Mouse (Mus musculus) liver, embryonic 16.5 days (tissue): Measurements from ENCODE around the gene Cnfn. TPM values are rescaled to one million over a fixed set of nuclear protein-coding genes. Genes with fewer than 3 reads are reported as not detected.

ENCODE experiments used
- ATAC-seq: fragments of 200-750 bp; cut with Nextera tagmentation; 2 replicates; pipeline ENCODE4 v1.8.0; 2017; ENCODE audit warnings: low read depth, mild to moderate bottlenecking, moderate number of reproducible peaks, moderate library complexity
- H3K27ac ChIP-seq: fragments of 300-500 bp; sonication (generic); 2 replicates; pipeline ENCODE4 v1.5.1; 2014; ENCODE audit warnings: mild to moderate bottlenecking, low read length
- H3K27me3 ChIP-seq: fragments of 300-500 bp; sonication (generic); 2 replicates; pipeline ENCODE4 v1.6.1; 2014; ENCODE audit warnings: low read depth, low read length, mixed read lengths; ENCODE audit not compliant: control insufficient read depth, insufficient read depth
- H3K36me3 ChIP-seq: fragments of 300-500 bp; sonication (generic); 2 replicates; pipeline ENCODE4 v1.6.1; 2014; ENCODE audit warnings: mild to moderate bottlenecking; ENCODE audit not compliant: control insufficient read depth, insufficient read depth
- H3K4me1 ChIP-seq: fragments of 300-500 bp; sonication (generic); 2 replicates; pipeline ENCODE4 v1.6.1; 2014; ENCODE audit warnings: low read depth, low read length, mixed read lengths; ENCODE audit not compliant: control insufficient read depth
- H3K4me2 ChIP-seq: fragments of 300-500 bp; sonication (generic); 2 replicates; pipeline ENCODE4 v1.6.1; 2014; ENCODE audit warnings: low read depth, low read length, mixed read lengths
- H3K4me3 ChIP-seq: fragments of 300-500 bp; sonication (generic); 2 replicates; pipeline ENCODE4 v1.5.1; 2014; ENCODE audit warnings: low read depth, mild to moderate bottlenecking, low read length
- H3K9ac ChIP-seq: fragments of 300-500 bp; sonication (generic); 2 replicates; pipeline ENCODE4 v1.6.1; 2014; ENCODE audit warnings: low read depth, low read length
- H3K9me3 ChIP-seq: fragments of 300-500 bp; sonication (generic); replicated peaks from 2 replicates; pipeline ENCODE4 v1.6.1; 2016; ENCODE audit warnings: low read length; ENCODE audit not compliant: control insufficient read depth
- WGBS: fragments of 180-500 bp; shearing (Covaris S2); extraction: QIAGEN DNeasy Blood & Tissue Kit; methylation state at CpG from one replicate; pipeline ENCODE4 v1.1.7; 2014; ENCODE audit not compliant: insufficient replicate concordance; 5-methylcytosine and 5-hydroxymethylcytosine counted together
- polyA plus RNA-seq: library from polyadenylated mRNA; unstranded; fragments of >200 nt; fragmentation: Nextera tagmentation; extraction: Ambion mirVana; gene quantifications from 2 replicates; pipeline ENCODE4 v1.2.1, GENCODE M21; 2015

The Cnfn gene
- polyA plus RNA-seq, 1 experiment from 2014 or later = not detected

GRCm38 (mm10) chr7:25363632-25364031, 5.9 kb downstream of the Cnfn start:
- no peaks in the 10 kb centered on the region for H3K4me1 ChIP-seq
- no peak for ATAC-seq
- H3K27me3 ChIP-seq = peaks cover 35% of the 10 kb centered on the region
- H3K27ac ChIP-seq = no peak overlapping the region
- 83% methylated on average over 17 of the region's 17 CpGs for WGBS
- H3K9me3 ChIP-seq = no peaks in the 10 kb centered on the region
- no peak overlapping the region for H3K9ac ChIP-seq
- no peaks in the 10 kb centered on the region for H3K36me3 ChIP-seq
- no peak overlapping the region for H3K4me3 ChIP-seq
- no peak overlapping the region for H3K4me2 ChIP-seq

GRCm38 (mm10) chr7:25363151-25363550, 6.4 kb downstream of the Cnfn start:
- Histone ChIP-seq H3K4me1 (no peaks in the 10 kb centered on the region), H3K4me2 (no peak overlapping the region), H3K36me3 (no peaks in the 10 kb centered on the region), H3K27ac (no peak overlapping the region), H3K9me3 (no peaks in the 10 kb centered on the region), H3K27me3 (peaks cover 30% of the 10 kb centered on the region), H3K9ac (no peak overlapping the region), H3K4me3 (no peak overlapping the region)
- ATAC-seq = 0 out of 2 replicates have a peak, but pooled peaks have one; percentile 11
- 77% methylated on average over 19 of the region's 19 CpGs for WGBS

- 73% methylated on average over 19 of the region's 19 CpGs for WGBS
- no peak for ATAC-seq
- Histone ChIP-seq H3K9me3 (no peaks in the 10 kb centered on the region), H3K4me2 (no peak overlapping the region), H3K4me1 (no peaks in the 10 kb centered on the region), H3K4me3 (no peak overlapping the region), H3K27me3 (no peaks in the 10 kb centered on the region), H3K27ac (no peak overlapping the region), H3K36me3 (no peaks in the 10 kb centered on the region), H3K9ac (no peak overlapping the region)
These were observed 10.8 kb downstream of the Cnfn start for GRCm38 (mm10) chr7:25358721-25359206.

GRCm38 (mm10) chr7:25348861-25349260, 20.7 kb downstream of the Cnfn start:
- WGBS = 64% methylated on average over 8 of the region's 8 CpGs
- H3K4me2 ChIP-seq = no peak overlapping the region
- ATAC-seq = no peak

GRCm38 (mm10) chr7:25341000-25341784, 28.3 kb downstream of the Cnfn start:
- Histone ChIP-seq H3K27ac (no peak overlapping the region), H3K4me2 (no peak overlapping the region), H3K4me1 (no peaks in the 10 kb centered on the region), H3K9ac (no peak overlapping the region), H3K9me3 (no peaks in the 10 kb centered on the region), H3K4me3 (no peak overlapping the region), H3K27me3 (no peaks in the 10 kb centered on the region), H3K36me3 (no peaks in the 10 kb centered on the region)
- WGBS = 65% methylated on average over 20 of the region's 20 CpGs
- ATAC-seq = no peak

More at GRCm38 (mm10) chr7:25348861-25349260, 20.7 kb downstream of the Cnfn start:
- Histone ChIP-seq H3K27me3 (no peaks in the 10 kb centered on the region), H3K27ac (no peak overlapping the region), H3K9me3 (no peaks in the 10 kb centered on the region), H3K9ac (no peak overlapping the region), H3K4me1 (no peaks in the 10 kb centered on the region), H3K36me3 (no peaks in the 10 kb centered on the region), H3K4me3 (no peak overlapping the region)

GRCm38 (mm10) chr7:25339329-25339728, 30.2 kb downstream of the Cnfn start:
- no peaks in the 10 kb centered on the region for H3K36me3 ChIP-seq
- H3K27ac ChIP-seq = no peak overlapping the region
- no peak for ATAC-seq
- no peaks in the 10 kb centered on the region for H3K4me1 ChIP-seq
- H3K9ac ChIP-seq = no peak overlapping the region
- WGBS = 74% methylated on average over 9 of the region's 9 CpGs
- H3K27me3 ChIP-seq = no peaks in the 10 kb centered on the region
- H3K4me3 ChIP-seq = no peak overlapping the region
- no peak overlapping the region for H3K4me2 ChIP-seq
- no peaks in the 10 kb centered on the region for H3K9me3 ChIP-seq

- WGBS = 61% methylated on average over 12 of the region's 12 CpGs
- H3K27ac ChIP-seq = no peak overlapping the region
These were observed 35.1 kb downstream of the Cnfn start for GRCm38 (mm10) chr7:25334472-25334871.

GRCm38 (mm10) chr7:25333596-25334307, 35.8 kb downstream of the Cnfn start:
- peak; percentile 51 for ATAC-seq
- H3K36me3 ChIP-seq = no peaks in the 10 kb centered on the region
- H3K4me3 ChIP-seq = no peak overlapping the region
- H3K9me3 ChIP-seq = no peaks in the 10 kb centered on the region
- H3K27me3 ChIP-seq = no peaks in the 10 kb centered on the region
- H3K27ac ChIP-seq = no peak overlapping the region
- no peak overlapping the region for H3K9ac ChIP-seq
- 41% methylated on average over 16 of the region's 16 CpGs for WGBS
- no peak overlapping the region for H3K4me2 ChIP-seq
- H3K4me1 ChIP-seq = no peaks in the 10 kb centered on the region; the same call in 1 of the 2 replicates

More at GRCm38 (mm10) chr7:25334472-25334871, 35.1 kb downstream of the Cnfn start:
- no peaks in the 10 kb centered on the region; the same call in 1 of the 2 replicates for H3K4me1 ChIP-seq
- H3K27me3 ChIP-seq = no peaks in the 10 kb centered on the region
- H3K9me3 ChIP-seq = no peaks in the 10 kb centered on the region
- ATAC-seq = no peak
- H3K4me3 ChIP-seq = no peak overlapping the region
- no peak overlapping the region for H3K9ac ChIP-seq
- H3K36me3 ChIP-seq = no peaks in the 10 kb centered on the region
- no peak overlapping the region for H3K4me2 ChIP-seq

GRCm38 (mm10) chr7:25326233-25326632, 43.3 kb downstream of the Cnfn start:
- no peaks in the 10 kb centered on the region; the same call in 1 of the 2 replicates for H3K4me1 ChIP-seq
- H3K36me3 ChIP-seq = no peaks in the 10 kb centered on the region
- WGBS = 52% methylated on average over 8 of the region's 8 CpGs
- no peak overlapping the region for H3K27ac ChIP-seq
- H3K9ac ChIP-seq = no peak overlapping the region
- H3K27me3 ChIP-seq = no peaks in the 10 kb centered on the region
- H3K9me3 ChIP-seq = no peaks in the 10 kb centered on the region
- no peak overlapping the region for H3K4me3 ChIP-seq
- no peak for ATAC-seq
- no peak overlapping the region for H3K4me2 ChIP-seq
